Mouse (Mus musculus) cerebellum, adult 2 months (tissue): ENCODE data around the gene Tnik.

Source experiments
- CTCF ChIP-seq: fragments of 200-500 bp; IDR thresholded peaks from 2 replicates; pipeline ENCODE4 v1.5.1; 2011; ENCODE audit warnings: low read depth, mild to moderate bottlenecking, control low read depth, low read length, moderate library complexity, borderline replicate concordance; ENCODE audit not compliant: insufficient read depth
- POLR2A ChIP-seq: fragments of 200-500 bp; IDR thresholded peaks from 2 replicates; pipeline ENCODE4 v1.6.1; 2011; ENCODE audit warnings: low read length, control low read depth, borderline replicate concordance; ENCODE audit not compliant: insufficient read depth

DNA sequence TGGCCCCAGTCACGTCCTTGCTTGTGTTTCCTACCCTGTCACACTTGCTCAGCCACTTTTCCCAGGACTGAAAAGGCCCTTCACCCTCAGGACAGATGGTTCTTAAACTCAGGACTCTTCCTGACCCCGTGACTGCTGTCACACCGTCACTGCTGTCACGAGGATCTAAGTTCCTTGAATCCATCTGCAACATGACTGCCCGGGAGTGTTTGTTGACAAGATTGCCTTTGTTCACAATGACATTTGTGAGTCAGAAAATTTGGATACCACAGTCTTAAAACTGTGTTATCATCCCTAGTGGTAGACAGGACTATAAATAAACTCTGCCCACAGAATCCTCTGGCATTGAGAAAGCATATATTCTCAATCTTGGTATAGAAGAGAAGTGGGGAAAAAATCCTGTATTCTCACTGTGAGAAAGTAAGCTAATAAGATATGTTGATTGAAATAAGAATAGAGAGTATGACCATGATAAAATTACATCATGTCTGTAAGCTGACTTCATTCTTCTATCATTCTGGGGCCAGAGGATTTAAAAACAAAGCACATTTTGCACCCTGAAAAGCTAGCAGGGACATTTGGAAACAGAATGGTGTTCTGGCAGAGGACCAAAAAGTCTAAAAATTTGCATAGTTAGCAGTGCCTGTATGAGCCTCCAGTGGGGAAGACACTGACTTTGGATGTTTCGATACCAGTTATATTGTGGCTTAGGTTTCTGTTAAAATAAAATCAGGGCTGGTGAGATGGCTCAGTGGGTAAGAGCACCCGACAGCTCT lies 293.0 kb downstream of the Tnik start:
- TF ChIP-seq CTCF (no peak), POLR2A (no peak)
